Mouse (Mus musculus): ENCODE measurements around the gene Lamc2.

Lamc2 gene

GRCm38 (mm10) chr1:153126491-153127381 lies 59.5 kb downstream of the Lamc2 start:
- DNase-seq (ENCODE audit: low spot score): no peak

- no peak for DNase-seq (ENCODE audit: low spot score)
Measured at GRCm38 (mm10) chr1:153125287-153126275, 60.7 kb downstream of the Lamc2 start.

DNA sequence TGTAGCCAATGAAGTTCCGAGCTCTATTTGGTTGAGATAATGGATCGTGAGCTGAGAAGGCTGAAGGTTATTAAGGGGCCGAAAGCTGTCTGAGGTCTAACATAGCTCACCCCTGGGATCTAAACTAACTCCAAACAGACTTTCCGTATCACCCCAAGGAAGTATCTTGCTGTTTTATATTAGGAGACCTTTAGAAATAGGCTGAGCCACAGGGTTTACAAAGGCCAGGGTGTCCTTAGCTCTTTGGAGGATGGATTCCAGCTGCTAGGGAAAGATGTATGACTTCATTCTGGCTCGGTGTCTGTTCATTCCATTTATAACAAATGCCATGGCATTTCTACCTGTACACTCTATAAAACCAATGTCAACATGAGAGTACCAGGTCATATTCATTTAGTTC lies 61.7 kb downstream of the Lamc2 start:
- no peak for DNase-seq (ENCODE audit: low spot score)

DNA sequence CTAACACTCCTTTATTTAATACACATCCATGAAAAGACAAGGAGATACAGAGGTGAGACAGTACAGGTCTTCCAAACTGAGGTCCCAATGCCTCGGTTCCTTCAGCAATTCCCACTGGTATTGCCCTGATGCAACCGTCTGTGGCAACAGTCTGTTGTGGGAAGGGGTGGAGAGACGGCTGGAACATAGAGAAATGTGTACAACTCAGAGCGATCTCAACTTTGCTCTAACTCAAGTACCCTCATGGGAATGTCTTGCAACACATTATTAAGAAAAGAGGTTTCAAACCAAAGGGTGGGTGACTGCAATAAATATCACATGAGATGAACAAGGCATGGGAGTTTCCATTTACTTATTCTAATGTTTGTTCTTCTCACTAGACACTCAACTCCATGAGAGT lies 63.5 kb downstream of the Lamc2 start:
- DNase-seq (ENCODE audit: low spot score): no peak

DNA sequence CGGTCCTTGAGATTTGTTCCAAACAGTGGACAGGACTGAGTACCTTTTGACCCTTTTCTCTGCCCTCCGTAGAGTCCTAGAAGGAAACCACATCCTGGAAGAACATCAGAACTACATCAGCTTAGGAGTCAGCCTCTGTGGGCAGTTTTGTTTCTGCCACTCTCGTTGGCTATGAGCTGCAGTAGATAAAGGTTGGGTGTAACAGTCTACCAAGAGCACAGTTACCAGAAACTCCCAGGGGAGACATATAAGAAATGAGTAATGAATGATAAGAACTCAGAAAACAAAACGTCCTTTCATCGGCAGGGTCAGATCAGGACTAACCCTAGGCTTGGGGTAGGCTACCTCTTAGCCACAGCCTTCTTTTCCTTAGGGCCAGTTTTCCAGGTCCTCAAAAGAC lies 64.9 kb downstream of the Lamc2 start:
- no peak for DNase-seq (ENCODE audit: low spot score)

DNA sequence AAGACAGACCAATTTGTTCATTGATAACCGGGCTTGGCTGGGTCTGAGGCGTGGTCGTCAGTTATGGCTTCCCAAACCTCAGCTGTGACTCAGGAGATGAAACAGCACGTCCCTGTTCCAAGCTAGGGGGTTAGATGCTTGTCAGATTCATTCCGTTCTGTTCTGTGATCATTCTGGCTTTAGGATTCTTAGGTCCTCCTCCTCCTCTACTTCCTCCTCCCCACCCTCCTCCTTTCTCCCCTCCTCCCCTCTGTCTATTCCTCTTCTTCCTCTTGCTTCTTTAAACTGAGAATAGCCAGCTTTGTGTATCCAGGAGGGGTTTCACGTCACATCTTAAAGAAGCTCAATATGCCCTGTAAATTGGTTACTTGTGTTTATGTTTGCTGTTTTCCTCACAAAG lies 65.7 kb downstream of the Lamc2 start:
- no peak for DNase-seq (ENCODE audit: low spot score)

- no peak for DNase-seq (ENCODE audit: low spot score)
Measured at GRCm38 (mm10) chr1:153115315-153115714, 70.9 kb downstream of the Lamc2 start.

- DNase-seq (ENCODE audit: low spot score): no peak
Measured at GRCm38 (mm10) chr1:153111596-153111995, 74.7 kb downstream of the Lamc2 start.

DNA sequence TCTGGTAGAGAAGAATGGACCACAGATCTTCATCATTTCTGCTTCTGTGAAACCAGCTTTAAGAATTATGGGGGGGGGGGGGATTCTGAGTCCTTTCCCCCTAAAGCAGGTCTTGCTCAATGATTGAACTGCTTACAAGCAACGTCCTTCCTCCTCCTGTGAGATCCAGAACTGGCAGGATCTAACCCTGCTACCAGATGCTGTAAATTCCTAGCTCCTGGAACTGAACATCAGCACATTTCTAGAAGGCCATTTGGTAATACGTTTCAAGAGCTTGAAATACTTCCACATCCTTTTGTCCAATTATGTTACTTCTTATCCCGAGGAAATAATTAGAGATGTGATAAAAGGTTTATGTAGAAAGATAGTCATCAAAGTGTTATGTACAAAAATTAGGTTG lies 76.4 kb downstream of the Lamc2 start:
- DNase-seq (ENCODE audit: low spot score): no peak

DNA sequence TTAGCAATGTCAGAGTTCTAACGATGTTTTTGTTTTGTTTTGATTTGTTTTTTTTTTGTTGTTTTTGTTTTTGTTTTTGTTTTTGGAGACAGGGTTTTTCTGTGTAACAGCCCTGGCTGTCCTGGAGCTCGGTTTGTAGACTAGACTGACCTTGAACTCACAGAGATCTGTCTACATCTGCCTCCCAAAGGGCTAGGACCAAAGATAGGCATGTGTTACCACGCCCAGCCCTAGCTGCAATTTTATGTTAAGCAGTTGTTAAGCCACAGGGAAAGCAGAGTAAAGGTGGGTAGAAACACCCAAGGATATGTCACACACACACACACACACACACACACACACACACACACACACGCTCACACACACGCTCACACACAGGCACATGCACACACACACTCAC lies 76.9 kb downstream of the Lamc2 start:
- DNase-seq (ENCODE audit: low spot score): no peak

- DNase-seq (ENCODE audit: low spot score): no peak
Measured at GRCm38 (mm10) chr1:153107866-153108265, 78.4 kb downstream of the Lamc2 start.

GRCm38 (mm10) chr1:153104804-153105203 lies 81.4 kb downstream of the Lamc2 start:
- DNase-seq (ENCODE audit: low spot score): no peak

DNA sequence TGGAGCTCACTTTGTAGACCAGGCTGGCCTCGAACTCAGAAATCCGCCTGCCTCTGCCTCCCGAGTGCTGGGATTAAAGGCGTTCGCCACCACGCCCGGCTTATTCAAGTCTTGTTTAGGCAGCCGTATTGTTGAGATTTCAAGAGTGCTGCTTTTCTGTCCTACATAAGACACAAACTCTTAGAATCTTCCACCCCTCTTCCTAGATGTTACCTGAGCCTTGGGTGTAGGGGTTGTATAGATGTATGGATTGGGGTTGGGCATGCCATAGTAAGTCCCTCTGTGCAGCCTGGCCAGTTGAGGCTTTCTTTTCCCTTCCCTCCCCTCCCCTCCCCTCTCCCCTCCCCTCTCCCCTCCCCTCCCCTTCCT lies 83.1 kb downstream of the Lamc2 start:
- DNase-seq (ENCODE audit: low spot score): no peak

DNA sequence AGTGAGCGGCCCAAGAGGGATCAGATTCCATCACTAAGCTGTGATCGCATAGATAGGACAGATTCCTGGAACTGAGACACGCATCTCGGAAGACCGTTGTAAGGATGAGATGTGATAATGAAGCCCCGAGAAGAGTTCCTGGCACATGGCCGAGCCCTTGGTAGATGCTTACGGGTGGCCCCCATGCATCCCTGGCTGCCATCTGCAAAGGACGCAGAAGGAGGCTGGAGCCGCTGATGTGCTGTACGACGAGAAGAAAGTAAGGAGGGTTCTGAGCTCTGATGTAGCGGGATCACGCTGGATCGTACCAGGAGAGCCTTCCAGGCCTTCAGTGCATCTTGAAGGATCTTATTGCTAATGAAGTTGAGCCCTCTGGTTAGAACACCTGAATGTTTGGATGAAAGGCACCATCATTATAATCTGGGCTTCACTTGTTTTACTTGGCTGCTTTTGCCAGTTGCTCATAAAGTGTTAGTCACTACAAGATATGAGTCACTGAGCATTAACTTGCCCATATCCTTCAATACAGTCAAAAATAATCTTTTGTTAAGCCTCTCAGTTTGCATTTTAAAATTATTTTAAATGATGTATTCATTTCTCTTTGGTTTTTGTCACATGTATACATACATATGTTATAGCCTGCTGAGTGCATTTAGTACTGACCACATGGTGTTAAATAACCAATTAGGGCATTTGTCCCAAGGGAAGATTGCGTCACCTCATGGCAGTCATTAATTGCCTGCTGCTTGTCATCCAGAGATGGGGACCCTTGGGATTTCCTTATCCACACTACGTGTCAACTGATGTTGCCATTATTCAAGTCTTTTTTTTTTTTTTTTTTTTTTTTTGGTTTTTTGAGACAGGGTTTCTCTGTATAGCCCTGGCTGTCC lies 83.7 kb downstream of the Lamc2 start:
- no peak for DNase-seq (ENCODE audit: low spot score)

GRCm38 (mm10) chr1:153101327-153101880 lies 84.8 kb downstream of the Lamc2 start:
- DNase-seq (ENCODE audit: low spot score): no peak

DNA sequence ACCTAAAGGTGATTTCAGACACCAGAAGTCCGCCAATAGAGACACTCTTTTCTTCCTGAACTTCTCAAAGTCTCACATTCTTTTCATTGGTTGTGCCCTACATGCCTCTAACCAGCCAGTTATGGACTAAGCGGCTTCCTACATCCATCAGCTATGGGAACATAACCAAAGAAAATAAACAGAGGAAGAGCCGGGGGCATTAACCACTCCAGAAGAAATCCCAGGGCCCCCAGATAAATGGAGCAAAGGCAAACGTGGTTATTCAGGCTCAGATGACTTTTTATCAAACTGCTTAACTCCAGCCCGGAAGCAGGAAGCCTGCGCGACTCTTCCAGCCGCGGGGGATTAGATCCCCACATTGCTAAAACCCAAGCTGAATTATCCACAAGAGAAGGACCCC lies 85.3 kb downstream of the Lamc2 start:
- no peak for DNase-seq (ENCODE audit: low spot score)

DNA sequence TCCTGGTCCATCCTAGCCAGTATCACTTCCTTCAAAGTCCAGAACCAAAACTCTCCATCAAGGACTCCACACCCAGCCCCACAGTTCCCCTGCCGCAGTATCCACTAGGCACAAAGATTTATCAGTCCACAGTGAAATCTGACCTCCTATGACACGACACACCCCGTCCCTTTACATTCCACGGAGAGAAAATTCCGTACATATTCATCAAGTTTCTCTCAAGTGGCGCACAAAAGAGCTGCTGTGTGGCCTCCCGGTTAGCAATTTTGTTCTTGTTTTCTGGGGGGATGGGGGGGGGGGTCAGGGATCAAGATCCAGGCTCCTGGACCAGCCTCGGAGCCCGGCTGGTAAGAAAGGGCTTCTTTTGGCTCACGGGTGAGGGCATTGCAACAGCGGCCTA lies 87.7 kb downstream of the Lamc2 start:
- no peak for DNase-seq (ENCODE audit: low spot score)

GRCm38 (mm10) chr1:153097017-153097675 lies 89.1 kb downstream of the Lamc2 start:
- DNase-seq (ENCODE audit: low spot score): no peak

DNA sequence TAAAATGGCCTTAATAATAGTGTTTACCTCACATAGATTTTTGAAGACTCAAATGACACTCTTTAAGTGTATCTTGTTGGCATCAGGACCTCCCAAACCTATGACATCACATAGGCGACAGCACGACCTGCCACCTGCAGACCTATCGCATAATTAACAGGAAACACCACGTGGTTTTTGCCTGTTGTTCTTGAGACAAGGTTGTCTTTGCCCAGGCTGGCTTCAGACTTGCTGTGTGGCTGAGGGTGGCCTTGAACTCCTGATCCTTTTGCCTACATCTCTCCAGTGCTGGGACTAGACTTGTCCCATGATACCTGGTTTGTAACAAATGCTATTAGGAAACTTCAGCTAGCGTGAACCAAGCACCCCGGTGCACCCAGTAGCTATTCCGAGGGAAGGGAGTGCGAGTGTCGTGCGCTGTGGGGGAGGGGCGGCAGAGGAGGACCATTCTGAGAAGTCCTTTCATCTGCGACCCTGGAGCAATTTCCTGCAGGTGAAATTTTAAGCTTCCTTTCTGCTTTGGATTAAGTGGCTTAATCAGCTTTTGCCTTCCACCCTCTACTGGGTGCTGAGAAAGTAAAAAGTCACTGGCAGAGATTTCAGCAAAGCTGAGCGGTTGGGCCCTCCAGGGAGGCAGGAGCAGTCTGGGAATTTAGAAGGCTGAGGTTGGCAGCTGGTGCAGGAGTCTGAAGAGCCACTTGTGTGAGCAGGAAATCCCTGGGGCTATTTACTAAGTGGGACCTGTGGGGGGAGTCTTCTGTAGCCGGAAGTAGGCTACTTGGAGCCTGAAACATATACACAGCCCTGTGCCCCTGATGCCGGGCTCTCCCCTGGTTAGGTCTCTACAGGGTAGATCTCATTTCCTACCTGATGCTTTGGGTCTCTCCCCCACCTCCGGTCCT lies 90.2 kb downstream of the Lamc2 start:
- no peak for DNase-seq (ENCODE audit: low spot score)

- DNase-seq (ENCODE audit: low spot score): no peak
Measured at GRCm38 (mm10) chr1:153095328-153095727, 90.9 kb downstream of the Lamc2 start.
